ENCODE assay signal across 25 mouse cellular contexts in genomic region chr9:68699341-68699740, GRCm38 (mm10). TPM values are rescaled to one million over a fixed set of nuclear protein-coding genes. Genes with fewer than 3 reads are reported as not detected.
A peak's percentile ranks its signal among the peaks of the same experiment; 100 is the strongest.
DNase-seq lines count a peak whose midpoint lies in the region; ATAC-seq lines count a peak whose summit lies in the region.
"Had no signal": no experiment of that assay in that cellular context is flagged by ENCODE, and none has a peak within 500 bp of the region (broad histone marks: within the 10 kb centered on the region; RNA-seq: fewer than 3 reads in every experiment).

No protein-coding gene starts in this region.

- DNase-seq in kidney, postnatal 10 days: peak; percentile 25
- peak; percentile 25 to 40 for DNase-seq in adrenal gland, adult 18-20 months (ENCODE audit: low spot score in 2 of 2)
- peak; percentile 85 for DNase-seq in adrenal gland, adult 2 months
- DNase-seq in adrenal gland, postnatal 14 days: peak; percentile 31
- DNase-seq in retina, postnatal 1 day: no peak
- DNase-seq in natural killer cell, adult 2 months (ENCODE audit: low spot score in 2 of 2): no peak
- DNase-seq in lung, postnatal 10 days: no peak
- DNase-seq: cerebellum, adult 11 months; cerebellum, postnatal 25 days; forebrain, postnatal 0 days; gastrocnemius, adult 2 months; gastrocnemius, postnatal 14 days; heart, adult 18-20 months; heart, postnatal 14 days; heart, postnatal 4 days had no signal

- no peak overlapping the region for H3K27ac ChIP-seq in kidney, embryonic 14.5 days (ENCODE audit: low read depth, low read length)
- H3K27ac ChIP-seq: embryonic facial prominence, embryonic 12.5 days; embryonic facial prominence, embryonic 15.5 days; gastrocnemius, adult 2 months; heart, embryonic 13.5 days; hindbrain, embryonic 14.5 days; hindbrain, postnatal 0 days had no signal

- no peak overlapping the region for H3K4me3 ChIP-seq in kidney, embryonic 14.5 days (ENCODE audit: low read length)
- H3K4me3 ChIP-seq: embryonic facial prominence, embryonic 12.5 days; embryonic facial prominence, embryonic 15.5 days; gastrocnemius, adult 2 months; heart, embryonic 13.5 days had no signal

- H3K4me2 ChIP-seq in kidney, embryonic 14.5 days (replicated peaks; ENCODE audit: low read depth, low read length): no peak overlapping the region
- H3K4me2 ChIP-seq: embryonic facial prominence, embryonic 12.5 days; embryonic facial prominence, embryonic 15.5 days; heart, embryonic 13.5 days; hindbrain, embryonic 14.5 days had no signal

- no peaks in the 10 kb centered on the region for H3K27me3 ChIP-seq in kidney, embryonic 14.5 days (ENCODE audit: control insufficient read depth, insufficient read depth, low read length)
- H3K27me3 ChIP-seq: embryonic facial prominence, embryonic 12.5 days; embryonic facial prominence, embryonic 15.5 days had no signal

- ATAC-seq in kidney, embryonic 14.5 days (ENCODE audit: low FRiP score, low TSS enrichment): no peak
- ATAC-seq: CD4-positive, CD25-positive, alpha-beta regulatory T cell, adult 4 months; forebrain, embryonic 14.5 days; forebrain, postnatal 0 days; hindbrain, postnatal 0 days; inflammation-experienced regulatory T-cells, adult 6 months had no signal

- H3K9ac ChIP-seq in kidney, embryonic 14.5 days (ENCODE audit: low read depth, low read length): no peak overlapping the region
- H3K9ac ChIP-seq: embryonic facial prominence, embryonic 12.5 days; embryonic facial prominence, embryonic 15.5 days; forebrain, postnatal 0 days; heart, embryonic 13.5 days; hindbrain, embryonic 14.5 days had no signal

- WGBS in kidney, embryonic 14.5 days: 46% methylated on average over 1 of the region's 1 CpGs

- H3K4me1 ChIP-seq in kidney, embryonic 14.5 days (ENCODE audit: control insufficient read depth, insufficient read depth, low read length): peaks cover 11% of the 10 kb centered on the region; the same call in 1 of the 2 replicates

- H3K9me3 ChIP-seq in kidney, embryonic 14.5 days (ENCODE audit: control insufficient read depth, low read length): no peaks in the 10 kb centered on the region
- H3K9me3 ChIP-seq: embryonic facial prominence, embryonic 12.5 days; embryonic facial prominence, embryonic 15.5 days; heart, embryonic 13.5 days had no signal

- H3K36me3 ChIP-seq in kidney, embryonic 14.5 days (ENCODE audit: control insufficient read depth, insufficient read depth, low read length): no peaks in the 10 kb centered on the region
- H3K36me3 ChIP-seq: embryonic facial prominence, embryonic 12.5 days; embryonic facial prominence, embryonic 15.5 days; heart, embryonic 13.5 days had no signal

RNA-seq across cellular contexts. Expression of gene Rora, which starts 45.8 kb away (rescaled TPM):
- polyA plus RNA-seq in kidney, embryonic 14.5 days (2014; fragmentation: Nextera tagmentation; extraction: Ambion mirVana): 6.4 and 7.1 TPM in 2 replicates
- 10 to 100 TPM; 36.7 to 99.2 TPM for total RNA-seq in adrenal gland, adult 18-20 months (2021)
- 10 to 100 TPM; 45.9 to 94.1 TPM for total RNA-seq in adrenal gland, adult 2 months (2021)
- 17.4 and 39.7 TPM in 2 replicates for polyA plus RNA-seq in adrenal gland, adult 2 months (2012; rRNA removed)
- total RNA-seq in adrenal gland, postnatal 14 days (2021): 50.1 and 56.5 TPM in 2 replicates
- total RNA-seq: MEL had no signal

Comparison
In these comparisons a context has a peak if more than half of its experiments do, and no peak if none do; other contexts are left out.
1. DNase-seq: peak in kidney, postnatal 10 days (single experiment), adrenal gland, adult 18-20 months (2 of 2), adrenal gland, adult 2 months (single experiment) and adrenal gland, postnatal 14 days (single experiment); none in retina, postnatal 1 day (single experiment), natural killer cell, adult 2 months (0 of 2) and lung, postnatal 10 days (single experiment).